Mouse (Mus musculus) limb, embryonic 14.5 days (tissue): ENCODE data around the gene P2rx1. TPM values are rescaled to one million over a fixed set of nuclear protein-coding genes. Genes with fewer than 3 reads are reported as not detected.

Source experiments
- ATAC-seq: fragments of 200-750 bp; cut with Nextera tagmentation; 2 replicates; pipeline ENCODE4 v1.8.0; 2017; ENCODE audit warnings: low read depth, moderate number of reproducible peaks, moderate TSS enrichment; ENCODE audit not compliant: low FRiP score
- DNase-seq: peaks from one replicate; pipeline ENCODE4 v3.0.0-alpha.2; 2015; ENCODE audit warnings: low spot score
- H3K27ac ChIP-seq: fragments of 300-500 bp; sonication (generic); replicated peaks from 2 replicates; pipeline ENCODE4 v1.5.1; 2014; ENCODE audit warnings: low read depth, mild to moderate bottlenecking, low read length, moderate library complexity, mixed read lengths
- H3K27me3 ChIP-seq: fragments of 300-500 bp; sonication (generic); 2 replicates; pipeline ENCODE4 v1.6.1; 2014; ENCODE audit warnings: low read length, mixed read lengths; ENCODE audit not compliant: control insufficient read depth, insufficient read depth
- H3K36me3 ChIP-seq: fragments of 300-500 bp; sonication (generic); 2 replicates; pipeline ENCODE4 v1.6.1; 2014; ENCODE audit warnings: mild to moderate bottlenecking, low read length, moderate library complexity, mixed read lengths; ENCODE audit not compliant: control insufficient read depth, insufficient read depth
- H3K4me1 ChIP-seq: fragments of 300-500 bp; sonication (generic); 2 replicates; pipeline ENCODE4 v1.6.1; 2014; ENCODE audit warnings: antibody characterized with exemption, low read length, mixed read lengths; ENCODE audit not compliant: control insufficient read depth, insufficient read depth
- H3K4me2 ChIP-seq: fragments of 300-500 bp; sonication (generic); replicated peaks from 2 replicates; pipeline ENCODE4 v1.6.1; 2014; ENCODE audit warnings: low read depth, mild to moderate bottlenecking, low read length, moderate library complexity; ENCODE audit not compliant: severe bottlenecking
- H3K4me3 ChIP-seq: fragments of 300-500 bp; sonication (generic); replicated peaks from 2 replicates; pipeline ENCODE4 v1.5.1; 2014; ENCODE audit warnings: low read length
- H3K9ac ChIP-seq: fragments of 300-500 bp; sonication (generic); 2 replicates; pipeline ENCODE4 v1.6.1; 2014; ENCODE audit warnings: mild to moderate bottlenecking, low read depth, low read length, moderate library complexity; ENCODE audit not compliant: severe bottlenecking
- H3K9me3 ChIP-seq: fragments of 300-500 bp; sonication (generic); 2 replicates; pipeline ENCODE4 v1.6.1; 2016; ENCODE audit warnings: low read length; ENCODE audit not compliant: control insufficient read depth
- POLR2A ChIP-seq: fragments of 200-500 bp; IDR thresholded peaks from 2 replicates; pipeline ENCODE4 v1.8.0; 2012; ENCODE audit warnings: inconsistent platforms, mild to moderate bottlenecking, moderate library complexity, borderline replicate concordance; ENCODE audit not compliant: insufficient read depth, insufficient read length; ENCODE audit errors: extremely low read depth
- WGBS: fragments of 180-500 bp; shearing (Covaris S2); extraction: QIAGEN DNeasy Blood & Tissue Kit; methylation state at CpG from one replicate; pipeline ENCODE4 v1.1.7; 2014; 5-methylcytosine and 5-hydroxymethylcytosine counted together
- microRNA-seq: library from miRNA; unstranded; fragments of <30 nt; microRNA quantifications from one replicate; pipeline ENCODE4, GENCODE M21; 2016
- polyA plus RNA-seq, 2 experiments: library from polyadenylated mRNA; depleted of rRNA in 1 of 2; stranded (reverse) in 1 of 2; unstranded in 1 of 2; fragments of >200 nt; fragmentation: Nextera tagmentation in 1 of 2; extraction: Ambion mirVana in 1 of 2; gene quantifications; 2 replicates each; pipeline versions ENCODE4 v1.2.1 to v1.2.3; 2012 to 2014

Gene P2rx1
- polyA plus RNA-seq, 2 experiments, result 1.8 to 2.2 TPM

- H3K36me3 ChIP-seq, result peaks cover 68% of the 10 kb centered on the region
- no peak overlapping the region for H3K4me2 ChIP-seq
- ATAC-seq (no peak), DNase-seq (no peak)
- no peak overlapping the region for H3K27ac ChIP-seq
- H3K27me3 ChIP-seq, result no peaks in the 10 kb centered on the region
- no peaks in the 10 kb centered on the region for H3K9me3 ChIP-seq
- no peak for TF ChIP-seq POLR2A
- no peaks in the 10 kb centered on the region for H3K4me1 ChIP-seq
- no peak overlapping the region for H3K4me3 ChIP-seq
- WGBS, result 91% methylated on average over 5 of the region's 5 CpGs
- no peak overlapping the region for H3K9ac ChIP-seq
Measured at GRCm38 (mm10) chr11:73057701-73058100, 58.8 kb downstream of the P2rx1 start.

DNA sequence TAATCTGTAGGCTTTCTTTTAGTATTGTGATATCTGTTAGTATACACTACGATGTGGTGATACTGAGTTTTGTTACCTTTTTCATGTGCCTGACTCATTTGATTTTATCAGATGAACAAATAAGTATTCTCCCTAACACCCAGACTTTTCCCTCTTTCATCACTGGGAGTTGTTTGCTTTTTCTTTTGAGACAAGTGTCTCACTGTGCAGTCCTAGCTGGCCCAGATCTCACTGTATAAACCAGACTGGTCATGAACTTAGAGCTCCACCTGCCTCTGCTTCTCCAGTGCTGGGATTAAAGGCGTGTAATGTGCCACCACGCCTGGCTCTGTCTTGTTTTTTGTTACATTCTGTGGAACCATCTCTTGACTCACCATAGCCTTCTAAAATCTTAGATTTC, 60.7 kb downstream of the P2rx1 start:
- ATAC-seq (no peak), DNase-seq (no peak)
- H3K4me1 ChIP-seq, result no peaks in the 10 kb centered on the region
- no peak overlapping the region for H3K27ac ChIP-seq
- H3K9ac ChIP-seq, result no peak overlapping the region
- peaks cover 55% of the 10 kb centered on the region for H3K36me3 ChIP-seq
- TF ChIP-seq POLR2A, result no peak
- no peak overlapping the region for H3K4me2 ChIP-seq
- no peaks in the 10 kb centered on the region for H3K9me3 ChIP-seq
- H3K4me3 ChIP-seq, result no peak overlapping the region
- no peaks in the 10 kb centered on the region for H3K27me3 ChIP-seq
- WGBS, result 89% methylated on average over 3 of the region's 3 CpGs

DNA sequence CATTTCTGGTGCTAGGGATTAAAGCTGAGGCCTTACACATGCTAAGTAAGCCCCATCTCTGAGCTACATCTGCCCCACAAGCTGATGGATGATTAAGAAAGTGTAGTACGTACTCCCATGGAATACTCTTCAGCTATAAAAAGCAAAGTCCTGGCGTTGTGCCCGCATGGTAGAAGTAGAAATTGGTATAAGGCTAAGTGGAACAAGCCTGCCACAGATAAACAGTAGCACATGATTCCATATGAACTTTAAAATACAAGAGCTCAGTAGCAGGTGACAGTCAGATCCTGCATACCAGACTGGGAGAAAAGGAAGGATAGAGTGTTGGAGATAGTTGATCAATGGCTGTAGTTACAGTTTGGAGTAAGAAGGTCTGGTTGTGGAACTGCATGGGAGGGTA, 62.5 kb downstream of the P2rx1 start:
- Histone ChIP-seq H3K4me3 (no peak overlapping the region), H3K36me3 (peaks cover 50% of the 10 kb centered on the region), H3K4me2 (no peak overlapping the region), H3K27ac (no peak overlapping the region), H3K27me3 (no peaks in the 10 kb centered on the region), H3K9ac (no peak overlapping the region), H3K9me3 (no peaks in the 10 kb centered on the region), H3K4me1 (no peaks in the 10 kb centered on the region)
- ATAC-seq (no peak), DNase-seq (no peak)
- TF ChIP-seq POLR2A, result no peak
- 90% methylated on average over 3 of the region's 3 CpGs for WGBS

Small RNAs within 50 kb of the gene (microRNA-seq; reads per million reads assigned to microRNA genes)
- gene Gm44467, result not detected

Other genes starting within 250 kb of the P2rx1 start
- 4.5 and 5.2 TPM in 2 replicates for gene Cyb5d2, start 203.0 kb upstream of the P2rx1 start, polyA plus RNA-seq (2012; rRNA removed)
- 3.0 and 5.0 TPM in 2 replicates for gene Cyb5d2, start 203.0 kb upstream of the P2rx1 start, polyA plus RNA-seq (2014; fragmentation: Nextera tagmentation; extraction: Ambion mirVana)
- gene Zzef1, start 202.9 kb upstream of the P2rx1 start, polyA plus RNA-seq (2012; rRNA removed), result 22.5 and 25.5 TPM in 2 replicates
- gene Zzef1, start 202.9 kb upstream of the P2rx1 start, polyA plus RNA-seq (2014; fragmentation: Nextera tagmentation; extraction: Ambion mirVana), result 12.8 and 13.5 TPM in 2 replicates
- gene Atp2a3, start 37.9 kb upstream of the P2rx1 start, polyA plus RNA-seq (2012; rRNA removed), result 2.6 and 2.7 TPM in 2 replicates
- 2.3 TPM in 2 replicates for gene Atp2a3, start 37.9 kb upstream of the P2rx1 start, polyA plus RNA-seq (2014; fragmentation: Nextera tagmentation; extraction: Ambion mirVana)
- gene Camkk1, start 19.9 kb downstream of the P2rx1 start, polyA plus RNA-seq (2012; rRNA removed), result 11.1 and 11.4 TPM in 2 replicates
- 5.5 and 5.8 TPM in 2 replicates for gene Camkk1, start 19.9 kb downstream of the P2rx1 start, polyA plus RNA-seq (2014; fragmentation: Nextera tagmentation; extraction: Ambion mirVana)
- gene Ncbp3, start 48.7 kb downstream of the P2rx1 start, polyA plus RNA-seq (2012; rRNA removed), result 6.3 and 7.1 TPM in 2 replicates
- gene Ncbp3, start 48.7 kb downstream of the P2rx1 start, polyA plus RNA-seq (2014; fragmentation: Nextera tagmentation; extraction: Ambion mirVana), result 10.1 and 11.7 TPM in 2 replicates
- 0.12 and 0.15 TPM in 2 replicates for gene Itgae, start 91.5 kb downstream of the P2rx1 start, polyA plus RNA-seq (2012; rRNA removed)
- 0.35 and 0.37 TPM in 2 replicates for gene Itgae, start 91.5 kb downstream of the P2rx1 start, polyA plus RNA-seq (2014; fragmentation: Nextera tagmentation; extraction: Ambion mirVana)
- 5.5 and 6.1 TPM in 2 replicates for gene Haspin, start 139.2 kb downstream of the P2rx1 start, polyA plus RNA-seq (2012; rRNA removed)
- gene Haspin, start 139.2 kb downstream of the P2rx1 start, polyA plus RNA-seq (2014; fragmentation: Nextera tagmentation; extraction: Ambion mirVana), result 11.2 and 12.6 TPM in 2 replicates
- gene P2rx5, start 161.3 kb downstream of the P2rx1 start, polyA plus RNA-seq (2012; rRNA removed), result 1.5 and 1.7 TPM in 2 replicates
- 1.0 and 1.3 TPM in 2 replicates for gene P2rx5, start 161.3 kb downstream of the P2rx1 start, polyA plus RNA-seq (2014; fragmentation: Nextera tagmentation; extraction: Ambion mirVana)
- 64.7 and 79.8 TPM in 2 replicates for gene Emc6, start 177.9 kb downstream of the P2rx1 start, polyA plus RNA-seq (2012; rRNA removed)
- gene Emc6, start 177.9 kb downstream of the P2rx1 start, polyA plus RNA-seq (2014; fragmentation: Nextera tagmentation; extraction: Ambion mirVana), result 101 and 102 TPM in 2 replicates
- 106 and 135 TPM in 2 replicates for gene Tax1bp3, start 178.0 kb downstream of the P2rx1 start, polyA plus RNA-seq (2012; rRNA removed)
- gene Tax1bp3, start 178.0 kb downstream of the P2rx1 start, polyA plus RNA-seq (2014; fragmentation: Nextera tagmentation; extraction: Ambion mirVana), result 224 and 235 TPM in 2 replicates
- gene Ctns, start 199.9 kb downstream of the P2rx1 start, polyA plus RNA-seq (2012; rRNA removed), result 25.9 and 32.0 TPM in 2 replicates
- gene Ctns, start 199.9 kb downstream of the P2rx1 start, polyA plus RNA-seq (2014; fragmentation: Nextera tagmentation; extraction: Ambion mirVana), result 24.6 and 27.4 TPM in 2 replicates
- 3.0 and 3.1 TPM in 2 replicates for gene Shpk, start 200.4 kb downstream of the P2rx1 start, polyA plus RNA-seq (2012; rRNA removed)
- 1.8 and 2.8 TPM in 2 replicates for gene Shpk, start 200.4 kb downstream of the P2rx1 start, polyA plus RNA-seq (2014; fragmentation: Nextera tagmentation; extraction: Ambion mirVana)
- gene Trpv1, start 235.2 kb downstream of the P2rx1 start, polyA plus RNA-seq (2012; rRNA removed), result 0.20 and 0.22 TPM in 2 replicates
- 0.41 TPM in 1 of 2 replicates, not detected in the other for gene Trpv1, start 235.2 kb downstream of the P2rx1 start, polyA plus RNA-seq (2014; fragmentation: Nextera tagmentation; extraction: Ambion mirVana)